Mouse (Mus musculus) embryonic facial prominence, embryonic 15.5 days (tissue): Measurements from ENCODE around the gene Pccb. TPM values are rescaled to one million over a fixed set of nuclear protein-coding genes. Genes with fewer than 3 reads are reported as not detected.

ENCODE experiments used
- ATAC-seq: fragments of 200-750 bp; cut with Nextera tagmentation; 2 replicates; pipeline ENCODE4 v1.8.0; 2017; ENCODE audit warnings: low read depth, moderate TSS enrichment; ENCODE audit not compliant: insufficient number of reproducible peaks, low FRiP score, low TSS enrichment
- H3K27ac ChIP-seq: fragments of 300-500 bp; sonication (generic); replicated peaks from 2 replicates; pipeline ENCODE4 v1.5.1; 2015; ENCODE audit warnings: mild to moderate bottlenecking, inconsistent platforms
- H3K27me3 ChIP-seq: fragments of 300-500 bp; sonication (generic); 2 replicates; pipeline ENCODE4 v1.6.1; 2015; ENCODE audit warnings: inconsistent platforms
- H3K36me3 ChIP-seq: fragments of 300-500 bp; sonication (generic); 2 replicates; pipeline ENCODE4 v1.6.1; 2015; ENCODE audit warnings: mild to moderate bottlenecking, inconsistent platforms
- H3K4me1 ChIP-seq: fragments of 300-500 bp; sonication (generic); 2 replicates; pipeline ENCODE4 v1.6.1; 2015; ENCODE audit warnings: inconsistent platforms
- H3K4me2 ChIP-seq: fragments of 300-500 bp; sonication (generic); replicated peaks from 2 replicates; pipeline ENCODE4 v1.6.1; 2015; ENCODE audit warnings: mild to moderate bottlenecking, inconsistent platforms
- H3K4me3 ChIP-seq: fragments of 300-500 bp; sonication (generic); replicated peaks from 2 replicates; pipeline ENCODE4 v1.5.1; 2015; ENCODE audit warnings: mild to moderate bottlenecking, inconsistent platforms
- H3K9ac ChIP-seq: fragments of 300-500 bp; sonication (generic); 2 replicates; pipeline ENCODE4 v1.6.1; 2015; ENCODE audit warnings: inconsistent platforms
- H3K9me3 ChIP-seq: fragments of 300-500 bp; sonication (generic); replicated peaks from 2 replicates; pipeline ENCODE4 v1.6.1; 2016; ENCODE audit warnings: inconsistent platforms
- WGBS: fragments of 180-500 bp; shearing (Covaris S2); methylation state at CpG from one replicate; pipeline ENCODE4 v1.1.7; 2015; 5-methylcytosine and 5-hydroxymethylcytosine counted together
- polyA plus RNA-seq: library from polyadenylated mRNA; unstranded; fragments of >200 nt; fragmentation: Nextera tagmentation; extraction: Ambion mirVana; gene quantifications from 2 replicates; pipeline ENCODE4 v1.2.1, GENCODE M21; 2015

The Pccb gene
- polyA plus RNA-seq, 1 experiment from 2014 or later = 24.9 TPM

DNA sequence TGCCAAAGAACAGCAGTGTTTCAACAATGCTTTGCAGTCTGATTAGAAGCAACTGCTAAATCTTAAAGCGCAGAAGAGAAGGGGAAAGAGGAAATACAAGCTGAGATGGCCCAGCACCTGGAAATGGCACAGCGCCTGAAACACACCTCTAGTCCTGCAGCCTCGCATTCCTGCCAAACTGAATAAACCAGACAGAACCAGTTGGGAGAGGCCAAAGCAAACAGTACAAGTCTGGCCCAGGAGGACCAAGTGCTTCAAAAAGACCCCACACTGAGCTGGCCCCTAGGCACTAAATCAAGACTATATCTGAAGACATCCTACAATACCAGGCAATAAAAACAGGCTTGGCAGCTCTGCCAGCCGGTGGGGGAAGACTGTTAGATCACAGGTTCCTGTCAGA, 28.8 kb downstream of the Pccb start:
- Histone ChIP-seq H3K27me3 (no peaks in the 10 kb centered on the region), H3K9ac (no peak overlapping the region), H3K4me1 (peaks cover 12% of the 10 kb centered on the region), H3K27ac (no peak overlapping the region), H3K9me3 (no peaks in the 10 kb centered on the region), H3K4me3 (no peak overlapping the region), H3K4me2 (no peak overlapping the region), H3K36me3 (peaks cover 8% of the 10 kb centered on the region; the same call in 1 of the 2 replicates)
- whole genome bisulfite sequencing = 48% methylated on average over 4 of the region's 4 CpGs
- ATAC-seq = no peak

GRCm38 (mm10) chr9:101003302-101003701, 31.4 kb downstream of the Pccb start:
- WGBS = 92% methylated on average over 5 of the region's 5 CpGs
- no peaks in the 10 kb centered on the region for H3K9me3 ChIP-seq
- H3K27me3 ChIP-seq = no peaks in the 10 kb centered on the region

DNA sequence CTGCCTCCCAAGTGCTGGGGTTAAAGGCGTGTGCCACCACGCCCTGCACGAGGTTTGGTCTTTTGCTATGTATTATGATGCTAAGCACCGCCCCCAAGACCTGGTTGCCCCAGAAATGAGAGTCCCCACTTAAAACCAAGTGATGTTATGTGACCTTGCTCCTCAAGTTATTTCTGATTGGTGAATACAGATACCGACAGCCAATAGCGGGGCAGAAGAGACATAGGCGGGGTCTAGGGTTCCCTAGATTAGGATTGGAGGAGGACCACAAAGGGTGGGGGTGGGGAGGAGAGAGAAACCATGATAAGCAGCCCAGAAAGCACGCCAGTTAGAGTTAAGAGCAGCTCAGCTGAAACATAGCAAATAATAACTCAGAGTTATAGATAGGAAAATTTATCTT, 31.9 kb downstream of the Pccb start:
- Histone ChIP-seq H3K4me2 (no peak overlapping the region), H3K27me3 (no peaks in the 10 kb centered on the region), H3K4me3 (no peak overlapping the region), H3K27ac (no peak overlapping the region), H3K4me1 (peaks cover 12% of the 10 kb centered on the region), H3K9ac (no peak overlapping the region), H3K36me3 (peaks cover 22% of the 10 kb centered on the region; the same call in 1 of the 2 replicates), H3K9me3 (no peaks in the 10 kb centered on the region)
- no peak for ATAC-seq
- WGBS = 95% methylated on average over 8 of the region's 8 CpGs

More at GRCm38 (mm10) chr9:101003302-101003701, 31.4 kb downstream of the Pccb start:
- peaks cover 12% of the 10 kb centered on the region for H3K4me1 ChIP-seq
- no peak for ATAC-seq
- no peak overlapping the region for H3K9ac ChIP-seq
- no peak overlapping the region for H3K4me3 ChIP-seq
- no peak overlapping the region for H3K27ac ChIP-seq
- peaks cover 21% of the 10 kb centered on the region; the same call in 1 of the 2 replicates for H3K36me3 ChIP-seq
- no peak overlapping the region for H3K4me2 ChIP-seq

DNA sequence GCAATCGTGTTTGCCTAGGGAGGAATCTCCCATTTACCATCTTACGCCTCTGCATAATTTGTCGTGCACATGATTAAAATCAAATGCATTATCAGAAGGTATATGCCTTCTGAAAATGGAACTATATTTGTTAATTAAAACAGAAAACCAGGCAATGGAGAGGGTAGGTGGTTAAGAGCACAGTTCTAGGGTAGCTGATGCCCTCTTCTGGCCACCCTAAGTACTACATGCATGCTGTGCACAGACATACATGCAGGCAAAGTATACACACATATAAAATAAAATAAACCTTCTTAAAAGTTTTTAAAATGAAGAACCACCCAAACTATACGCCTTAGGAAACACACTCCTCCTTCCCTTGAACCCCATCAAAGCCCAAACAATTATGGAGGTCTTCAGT, 32.6 kb downstream of the Pccb start:
- no peak overlapping the region for H3K4me2 ChIP-seq
- no peaks in the 10 kb centered on the region for H3K9me3 ChIP-seq
- peaks cover 12% of the 10 kb centered on the region for H3K4me1 ChIP-seq
- H3K27me3 ChIP-seq = no peaks in the 10 kb centered on the region
- H3K4me3 ChIP-seq = no peak overlapping the region
- H3K27ac ChIP-seq = no peak overlapping the region
- H3K9ac ChIP-seq = no peak overlapping the region
- H3K36me3 ChIP-seq = peaks cover 22% of the 10 kb centered on the region; the same call in 1 of the 2 replicates
- ATAC-seq = no peak
- WGBS = 89% methylated on average over 4 of the region's 4 CpGs

DNA sequence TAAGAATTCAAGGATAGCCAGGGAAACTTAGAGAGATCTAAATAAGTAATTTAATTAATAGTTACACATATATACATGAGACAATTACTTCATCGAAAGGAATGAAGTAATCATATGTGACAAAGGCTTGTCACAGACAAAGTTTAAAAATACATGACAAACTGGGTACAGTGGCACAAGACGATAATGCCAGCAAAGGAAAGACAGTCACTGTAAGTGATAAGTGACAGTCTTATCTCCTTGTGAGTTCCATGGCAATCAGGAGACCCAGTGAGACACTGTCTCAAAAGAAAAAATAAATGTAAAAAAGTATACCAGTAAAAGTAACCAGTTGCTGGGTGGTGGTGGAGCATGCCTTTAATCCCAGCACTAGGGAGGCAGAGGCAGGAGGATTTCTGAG, 37.6 kb downstream of the Pccb start:
- H3K9me3 ChIP-seq = no peaks in the 10 kb centered on the region
- ATAC-seq = no peak
- peaks cover 51% of the 10 kb centered on the region for H3K36me3 ChIP-seq
- H3K27ac ChIP-seq = no peak overlapping the region
- H3K4me1 ChIP-seq = no peaks in the 10 kb centered on the region
- H3K9ac ChIP-seq = no peak overlapping the region
- no peak overlapping the region for H3K4me3 ChIP-seq
- H3K27me3 ChIP-seq = no peaks in the 10 kb centered on the region
- H3K4me2 ChIP-seq = no peak overlapping the region
- WGBS = 93% methylated on average over 2 of the region's 2 CpGs

DNA sequence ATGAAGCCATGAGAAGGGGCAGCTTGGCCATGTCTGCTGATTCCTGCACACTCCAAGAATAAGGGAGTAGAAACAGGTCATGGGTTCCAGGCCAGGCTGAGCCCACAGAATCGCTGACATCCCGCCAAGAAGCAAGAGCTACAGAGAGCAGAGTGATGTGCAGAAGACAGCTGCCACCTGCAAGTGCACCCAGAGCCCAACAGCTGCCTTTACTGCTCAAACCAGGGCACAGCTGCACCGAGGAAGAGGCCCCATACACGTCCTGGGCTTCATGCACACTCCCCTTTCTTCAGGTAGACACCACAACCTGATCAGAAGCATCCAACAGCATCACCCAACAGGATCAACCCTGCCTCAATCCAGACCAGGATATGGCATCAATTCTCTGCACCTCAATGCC, 40.8 kb downstream of the Pccb start:
- WGBS = 84% methylated on average over 4 of the region's 4 CpGs
- Histone ChIP-seq H3K4me3 (no peak overlapping the region), H3K36me3 (peaks cover 49% of the 10 kb centered on the region), H3K27me3 (no peaks in the 10 kb centered on the region), H3K9me3 (no peaks in the 10 kb centered on the region), H3K9ac (no peak overlapping the region), H3K4me1 (no peaks in the 10 kb centered on the region), H3K27ac (no peak overlapping the region), H3K4me2 (no peak overlapping the region)
- no peak for ATAC-seq

- WGBS = 87% methylated on average over 2 of the region's 2 CpGs
- no peak overlapping the region for H3K27ac ChIP-seq
- H3K4me2 ChIP-seq = no peak overlapping the region
- H3K9me3 ChIP-seq = no peaks in the 10 kb centered on the region
- H3K4me3 ChIP-seq = no peak overlapping the region
- H3K36me3 ChIP-seq = peaks cover 42% of the 10 kb centered on the region
- ATAC-seq = no peak
- H3K4me1 ChIP-seq = no peaks in the 10 kb centered on the region
- no peak overlapping the region for H3K9ac ChIP-seq
- H3K27me3 ChIP-seq = no peaks in the 10 kb centered on the region
Measured at GRCm38 (mm10) chr9:100992191-100992590, 42.5 kb downstream of the Pccb start.

- no peak for ATAC-seq
- H3K4me2 ChIP-seq = no peak overlapping the region
- no peak overlapping the region for H3K4me3 ChIP-seq
- H3K9ac ChIP-seq = no peak overlapping the region
- no peak overlapping the region for H3K27ac ChIP-seq
- H3K9me3 ChIP-seq = no peaks in the 10 kb centered on the region
- no peaks in the 10 kb centered on the region for H3K27me3 ChIP-seq
- WGBS = 89% methylated on average over 2 of the region's 2 CpGs
- H3K4me1 ChIP-seq = no peaks in the 10 kb centered on the region
- H3K36me3 ChIP-seq = peaks cover 38% of the 10 kb centered on the region
Measured at GRCm38 (mm10) chr9:100991321-100991720, 43.4 kb downstream of the Pccb start.

DNA sequence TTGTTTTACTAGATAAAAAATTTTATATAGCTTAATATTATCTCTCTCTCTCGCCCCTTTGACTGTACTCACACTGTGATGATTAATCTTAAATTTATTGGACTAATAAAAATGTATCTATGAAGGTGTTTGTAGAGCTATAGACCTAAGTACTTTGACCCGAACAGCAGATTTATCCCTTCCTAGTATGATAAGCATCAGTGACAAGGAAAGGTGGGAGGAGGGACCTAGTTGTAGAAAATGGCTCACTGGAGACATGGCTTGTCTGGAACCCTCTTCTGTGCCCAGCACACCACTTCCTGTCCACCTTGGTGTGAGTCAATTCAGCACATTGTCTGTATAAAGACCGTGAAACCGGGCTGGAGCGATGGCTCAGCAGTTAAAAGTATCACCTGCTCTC, 44.1 kb downstream of the Pccb start:
- H3K36me3 ChIP-seq = peaks cover 31% of the 10 kb centered on the region
- no peak overlapping the region for H3K4me3 ChIP-seq
- no peak overlapping the region for H3K27ac ChIP-seq
- H3K9ac ChIP-seq = no peak overlapping the region
- 89% methylated on average over 5 of the region's 5 CpGs for WGBS
- H3K4me2 ChIP-seq = no peak overlapping the region
- no peaks in the 10 kb centered on the region for H3K27me3 ChIP-seq
- no peaks in the 10 kb centered on the region for H3K4me1 ChIP-seq
- ATAC-seq = no peak
- H3K9me3 ChIP-seq = no peaks in the 10 kb centered on the region

DNA sequence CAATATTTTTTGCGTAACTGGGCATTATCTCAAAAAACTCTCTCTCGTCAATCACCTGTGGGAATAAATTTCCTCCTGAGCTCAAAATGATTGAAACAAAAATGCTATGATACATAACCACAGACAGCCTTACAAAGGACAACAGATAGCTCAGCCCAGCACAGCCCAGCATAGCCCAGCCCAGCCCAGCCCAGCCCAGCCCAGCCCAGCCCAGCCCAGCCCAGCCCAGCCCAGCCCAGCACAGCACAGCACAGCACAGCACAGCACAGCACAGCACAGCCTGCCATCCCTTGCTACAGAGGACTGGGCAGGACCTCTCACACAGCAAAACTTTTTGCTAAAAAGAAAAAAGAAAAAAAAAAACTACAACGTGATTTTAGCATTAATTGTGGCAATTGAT, 46.8 kb downstream of the Pccb start:
- WGBS = 92% methylated on average over 3 of the region's 3 CpGs
- no peak overlapping the region for H3K27ac ChIP-seq
- H3K4me1 ChIP-seq = no peaks in the 10 kb centered on the region
- H3K4me2 ChIP-seq = no peak overlapping the region
- H3K4me3 ChIP-seq = no peak overlapping the region
- no peak for ATAC-seq
- peaks cover 29% of the 10 kb centered on the region for H3K36me3 ChIP-seq
- no peaks in the 10 kb centered on the region for H3K9me3 ChIP-seq
- H3K27me3 ChIP-seq = no peaks in the 10 kb centered on the region
- no peak overlapping the region for H3K9ac ChIP-seq

DNA sequence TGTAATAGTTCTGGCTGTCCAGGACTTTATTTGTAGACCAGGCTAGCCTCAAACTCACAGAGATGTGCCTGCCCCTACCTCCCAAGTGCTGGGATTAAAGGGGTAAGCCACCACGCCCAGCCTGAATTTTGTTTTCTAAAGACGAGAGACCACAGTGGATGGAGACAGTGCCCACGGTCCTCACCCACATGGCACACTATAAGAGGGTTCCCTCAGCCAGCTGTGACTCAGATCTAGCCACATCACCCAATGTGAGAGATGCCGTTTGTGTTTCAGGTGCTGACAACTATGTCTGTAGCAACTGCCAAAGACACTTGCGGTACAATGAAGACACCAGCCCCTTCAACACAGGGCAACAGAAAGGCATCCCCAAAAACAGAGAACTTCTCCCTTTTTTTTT, 47.7 kb downstream of the Pccb start:
- Histone ChIP-seq H3K4me2 (no peak overlapping the region), H3K36me3 (peaks cover 35% of the 10 kb centered on the region), H3K4me1 (no peaks in the 10 kb centered on the region), H3K9me3 (no peaks in the 10 kb centered on the region), H3K4me3 (no peak overlapping the region), H3K27ac (no peak overlapping the region), H3K9ac (no peak overlapping the region), H3K27me3 (no peaks in the 10 kb centered on the region)
- no peak for ATAC-seq
- WGBS = 93% methylated on average over 5 of the region's 5 CpGs

GRCm38 (mm10) chr9:100984381-100985310, 50.1 kb downstream of the Pccb start:
- Histone ChIP-seq H3K9ac (no peak overlapping the region), H3K4me1 (no peaks in the 10 kb centered on the region), H3K9me3 (no peaks in the 10 kb centered on the region), H3K4me3 (no peak overlapping the region), H3K27me3 (no peaks in the 10 kb centered on the region), H3K27ac (no peak overlapping the region), H3K36me3 (peaks cover 29% of the 10 kb centered on the region), H3K4me2 (no peak overlapping the region)
- no peak for ATAC-seq
- WGBS = 93% methylated on average over 25 of the region's 25 CpGs
